Mouse (Mus musculus): ENCODE results near the gene Zfp456.
"Not testable (repeated sequence)": the region's sequence is repeated elsewhere in the genome, so short reads cannot be mapped to it uniquely, and the experiment has no call there.

Zfp456 gene

DNA sequence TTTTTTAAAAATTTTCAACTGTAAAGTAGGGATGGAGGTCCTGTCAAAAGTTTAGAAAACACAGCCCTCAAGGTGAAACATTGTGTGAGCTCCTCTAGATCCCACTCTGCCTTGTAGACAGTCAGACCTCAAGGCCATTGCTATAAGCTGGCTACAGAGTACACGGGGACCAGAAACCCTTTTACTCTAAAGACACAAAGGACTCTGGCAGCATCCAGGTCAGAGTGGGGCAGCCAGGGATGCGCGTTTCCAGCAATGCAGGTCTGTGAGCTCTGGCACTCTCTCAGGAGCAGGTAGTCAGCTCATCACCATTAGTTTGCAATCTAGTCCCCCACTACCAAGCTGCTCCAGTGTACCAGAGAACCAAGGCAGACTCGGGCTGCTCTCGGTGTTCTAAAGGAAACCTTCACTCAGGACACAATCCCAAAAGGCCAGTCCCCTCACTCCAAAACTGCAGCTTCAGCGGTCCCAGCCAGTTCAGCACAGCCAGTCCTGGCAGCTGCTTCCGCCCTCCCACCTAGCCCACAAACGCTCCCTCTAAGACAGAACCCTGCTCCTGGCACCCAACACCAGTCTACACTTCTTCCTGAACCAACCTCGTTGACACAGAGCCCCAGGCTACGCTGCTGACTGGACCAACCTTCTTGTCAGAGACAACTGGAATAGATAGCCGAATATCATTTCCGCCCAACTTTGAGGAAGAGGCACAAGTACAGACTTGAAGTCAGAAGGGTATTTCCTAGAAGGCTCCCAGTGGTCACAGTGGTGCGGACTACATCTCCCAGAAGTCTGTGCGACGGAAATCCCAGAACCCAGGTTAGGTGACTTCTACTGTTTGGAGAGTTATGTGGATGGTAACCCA lies at the start of gene Zfp456, which contains the start of gene Gm28041:
Gene Zfp456, minus strand, starts transcription at position 761 of the 862 bp plus-strand sequence.
Gene Gm28041, minus strand, starts transcription at position 684 of the 862 bp plus-strand sequence.
- peak; percentile 75 to 82 for DNase-seq

DNA sequence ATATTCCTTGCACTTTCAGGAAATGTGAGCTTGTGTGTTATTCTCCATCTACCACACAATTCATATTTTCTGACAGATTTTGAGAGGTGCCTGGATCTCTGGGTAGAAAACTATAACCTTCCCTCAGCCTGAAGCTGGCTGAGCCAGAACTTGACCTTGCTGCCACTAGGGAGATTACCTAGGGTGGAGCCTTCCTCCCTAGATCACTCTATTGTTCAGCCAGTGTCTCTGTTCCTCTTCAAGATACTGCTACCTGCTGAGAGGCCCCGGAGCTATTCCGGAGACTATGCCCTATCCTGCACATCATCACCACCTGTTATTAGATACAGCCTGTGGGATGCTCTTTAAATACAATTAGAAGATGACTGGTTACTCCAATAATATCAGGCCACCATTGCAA lies 46.9 kb upstream of the Zfp456 start:
- DNase-seq = not testable (repeated sequence)

DNA sequence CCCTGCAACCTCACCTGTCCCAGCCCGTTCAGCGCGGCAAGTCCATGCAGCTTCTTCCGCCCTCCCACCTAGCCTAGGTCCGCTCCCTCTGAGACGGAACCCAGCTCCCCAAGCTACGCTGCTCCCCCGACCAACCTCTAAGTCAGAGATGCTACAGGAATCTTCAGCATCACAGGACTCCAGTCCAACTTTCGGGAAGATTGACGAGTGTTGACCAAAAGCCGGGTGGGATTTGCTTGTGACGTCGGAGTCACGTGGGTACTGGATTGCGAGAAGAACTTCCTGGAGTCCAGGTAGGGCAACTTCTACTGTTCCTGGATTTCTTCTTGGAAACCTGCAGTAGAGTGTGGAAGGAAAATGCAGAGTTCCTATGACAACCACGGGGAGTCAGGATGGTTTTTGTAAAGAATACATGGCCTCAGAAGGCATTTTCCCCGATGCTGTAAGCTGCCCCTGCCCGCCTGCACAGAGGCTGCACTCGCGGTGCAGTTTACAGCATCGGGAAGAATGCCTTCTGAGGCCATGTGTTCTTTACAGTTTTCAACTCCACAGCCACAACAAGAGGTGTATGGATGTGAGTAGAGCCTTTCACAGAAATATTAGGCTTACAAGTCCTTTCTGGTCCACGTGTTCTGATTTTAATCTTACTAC lies 45.7 kb upstream of the Zfp456 start, which contains the start of gene Zfp459:
Gene Zfp459, minus strand, starts transcription at position 212 of the 651 bp plus-strand sequence.
- peak; percentile 41 to 56 for DNase-seq

DNA sequence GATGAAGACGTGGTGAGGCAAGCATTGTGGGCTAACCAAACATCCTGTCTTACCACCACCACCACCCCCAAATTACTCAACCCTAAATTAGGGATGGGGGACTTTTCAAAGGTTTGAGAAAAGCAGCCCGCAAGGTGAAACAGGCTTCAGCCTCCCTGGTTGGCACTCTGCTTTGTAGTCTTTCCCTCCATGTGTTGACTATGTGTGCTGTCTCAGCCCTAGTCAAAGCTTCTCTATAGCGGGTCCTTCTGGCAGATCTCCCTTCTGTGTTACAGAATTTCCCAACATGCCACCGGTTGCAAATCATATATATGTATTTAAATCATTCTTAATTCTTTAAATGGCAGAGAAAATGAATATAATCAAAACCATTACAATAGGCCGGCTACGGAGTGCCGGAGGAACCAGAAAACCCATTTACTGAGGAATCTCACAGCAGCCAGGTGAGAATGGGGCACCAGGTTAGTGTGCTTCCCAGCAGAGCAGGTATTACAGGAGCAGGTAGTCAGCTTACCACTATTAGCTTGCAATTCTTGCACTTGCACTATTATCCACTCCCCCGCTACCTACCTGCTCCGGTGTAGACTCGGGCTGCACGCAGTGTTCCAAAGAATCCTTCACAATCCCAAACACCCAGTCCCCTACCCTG lies 45.1 kb upstream of the Zfp456 start:
- no peak for DNase-seq

DNA sequence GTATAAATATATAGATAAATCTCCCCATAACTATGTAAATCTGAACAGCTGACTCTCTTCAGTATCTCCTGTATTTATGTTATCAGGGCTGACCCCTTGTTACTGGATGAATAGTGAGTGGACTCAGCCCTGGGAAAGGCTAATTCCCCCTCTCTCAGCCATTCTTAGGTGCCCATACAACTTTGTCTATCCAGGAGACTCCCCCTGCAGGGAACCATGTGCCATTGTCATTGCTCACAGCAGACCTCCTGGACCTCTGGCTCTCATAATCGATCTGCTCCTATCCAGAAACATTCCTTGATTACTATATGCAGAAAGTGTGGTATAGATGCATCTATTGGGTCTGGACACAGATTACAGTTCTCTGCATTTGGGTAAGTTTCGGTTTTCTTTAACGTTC lies 41.2 kb upstream of the Zfp456 start:
- no peak for DNase-seq

DNA sequence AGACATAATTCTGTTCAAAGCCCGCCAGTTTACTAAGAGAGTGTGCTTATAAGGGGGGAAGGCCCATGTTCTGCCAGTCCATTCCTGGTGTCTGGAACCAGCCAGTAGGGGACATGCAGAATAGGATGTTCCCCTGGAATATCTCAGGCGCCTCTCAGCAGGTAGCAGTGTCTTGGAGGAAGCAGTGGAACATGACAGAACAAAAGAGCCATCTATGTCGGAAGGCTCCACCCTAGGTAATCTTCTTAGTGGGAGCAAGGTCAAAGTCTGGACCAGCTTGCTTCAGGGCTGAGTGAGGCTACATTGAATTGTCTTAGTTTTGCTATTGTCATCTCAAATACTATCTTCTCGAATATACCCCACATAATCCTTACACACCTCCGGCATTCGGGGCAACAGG lies 40.1 kb upstream of the Zfp456 start:
- DNase-seq = no peak

DNA sequence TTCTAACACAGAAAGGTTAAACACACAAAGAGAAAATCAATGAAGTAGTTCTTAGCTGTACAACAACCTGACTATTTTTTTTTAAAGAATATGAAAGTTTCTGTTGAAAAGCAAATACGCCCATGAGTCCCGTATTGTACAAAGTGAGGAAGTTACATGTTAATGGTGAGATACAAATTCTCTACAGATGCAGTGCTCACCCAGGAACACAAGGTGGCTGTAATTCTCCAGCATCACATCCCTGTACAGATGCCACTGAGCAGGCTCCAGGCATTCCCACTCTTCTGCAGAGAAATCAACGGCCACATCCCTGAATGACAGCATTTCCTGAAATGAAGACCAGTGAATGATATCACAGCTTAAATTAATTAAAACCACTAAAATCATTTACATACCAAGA lies 38.0 kb upstream of the Zfp456 start:
- DNase-seq = not testable (repeated sequence)

DNA sequence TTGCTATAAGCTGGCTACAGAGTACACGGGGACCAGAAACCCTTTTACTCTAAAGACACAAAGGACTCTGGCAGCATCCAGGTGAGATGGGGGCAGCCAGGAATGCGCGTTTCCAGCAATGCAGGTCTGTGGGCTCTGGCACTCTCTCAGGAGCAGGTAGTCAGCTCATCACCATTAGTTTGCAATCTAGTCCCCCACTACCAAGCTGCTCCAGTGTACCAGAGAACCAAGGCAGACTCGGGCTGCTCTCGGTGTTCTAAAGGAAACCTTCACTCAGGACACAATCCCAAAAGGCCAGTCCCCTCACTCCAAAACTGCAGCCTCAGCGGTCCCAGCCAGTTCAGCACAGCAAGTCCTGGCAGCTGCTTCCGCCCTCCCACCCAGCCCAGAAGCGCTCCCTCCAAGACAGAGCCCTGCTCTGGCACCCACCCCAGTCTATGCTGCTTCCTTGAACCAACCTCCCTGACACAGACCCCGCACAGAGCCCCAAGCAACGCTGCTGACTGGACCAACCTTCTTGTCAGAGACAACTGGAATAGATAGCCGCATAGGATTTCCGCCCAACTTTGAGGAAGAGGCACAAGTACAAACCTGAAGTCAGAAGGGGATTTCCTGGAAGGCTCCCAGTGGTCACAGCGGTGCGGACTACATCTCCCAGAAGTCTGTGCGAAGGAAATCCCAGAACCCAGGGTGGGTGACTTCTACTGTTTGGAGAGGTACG lies 23.7 kb upstream of the Zfp456 start, which contains the start of gene Zfp429:
Gene Zfp429, minus strand, starts transcription at position 637 of the 721 bp plus-strand sequence.
- peak; percentile 69 to 76 for DNase-seq

DNA sequence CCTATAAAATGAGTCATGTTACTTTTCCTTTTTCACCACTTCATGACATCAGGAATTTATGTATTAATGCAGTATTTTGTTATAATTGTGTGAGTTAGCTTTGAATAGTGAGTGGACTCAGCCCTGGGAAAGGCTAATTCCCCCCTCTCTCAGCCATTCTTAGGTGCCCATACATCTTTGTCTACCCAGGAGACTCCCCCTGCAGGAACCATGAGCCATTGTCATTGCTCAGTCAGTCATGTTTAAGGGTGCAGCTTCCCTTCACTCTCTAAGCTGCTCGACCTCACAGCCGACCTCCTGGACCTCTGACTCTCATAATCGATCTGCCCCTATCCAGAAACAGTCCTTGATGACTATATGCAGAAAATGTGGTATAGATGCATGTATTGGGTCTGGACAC lies 645 bp upstream of the Zfp456 start:
- not testable (repeated sequence) for DNase-seq

DNA sequence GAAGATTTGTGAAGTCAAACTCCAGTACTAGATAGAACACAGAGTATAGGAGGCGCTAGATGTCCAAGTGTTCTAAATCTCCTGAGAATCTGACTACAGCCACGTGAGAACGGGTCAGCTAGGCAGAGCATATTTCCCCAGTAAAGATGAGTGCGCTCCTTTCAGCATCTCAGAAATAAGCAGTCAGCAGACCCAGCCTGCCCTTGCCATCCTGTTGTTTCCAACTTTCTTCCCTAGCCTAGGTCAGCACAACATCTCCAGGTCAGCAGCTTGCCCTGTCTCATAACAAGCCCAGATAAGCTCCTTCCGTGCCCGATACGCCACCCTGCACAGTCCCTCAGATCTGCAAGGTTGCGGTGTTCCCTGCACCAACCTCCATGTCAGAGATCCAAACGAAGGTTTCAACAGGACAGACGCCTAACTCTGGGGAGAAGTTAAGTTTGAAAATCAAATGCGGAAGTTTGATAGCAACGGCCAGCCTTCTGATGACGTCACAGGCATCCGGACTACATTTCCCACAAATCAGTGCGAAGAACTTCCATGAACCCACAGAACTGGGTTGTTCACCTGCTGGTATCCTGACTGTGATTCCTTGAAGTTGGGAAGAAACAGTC lies 15.4 kb downstream of the Zfp456 start, which contains the start of the genes Gm28044 and Zfp953:
Gene Gm28044, minus strand, starts transcription at position 406 of the 614 bp plus-strand sequence.
Gene Zfp953, minus strand, starts transcription at position 475 of the 614 bp plus-strand sequence.
- DNase-seq = peak; percentile 85 to 87

DNA sequence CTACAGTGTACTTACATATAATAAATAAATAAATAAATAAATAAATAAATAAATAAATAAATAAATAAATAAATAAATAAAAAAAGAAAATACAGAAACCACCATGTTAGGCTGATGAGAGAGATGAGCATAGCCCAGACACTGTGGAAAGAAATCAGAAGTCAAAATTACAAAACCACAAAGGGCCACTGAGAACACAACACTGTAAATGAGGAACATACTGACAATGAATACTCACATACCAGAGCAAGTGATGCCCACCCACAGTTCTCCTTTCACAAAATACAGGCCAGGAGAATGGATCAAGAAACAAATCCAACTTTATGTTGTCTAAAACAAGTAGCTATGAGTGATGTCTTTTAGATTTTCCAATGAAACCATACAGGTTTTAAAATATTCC lies 23.8 kb downstream of the Zfp456 start:
- DNase-seq = no peak

DNA sequence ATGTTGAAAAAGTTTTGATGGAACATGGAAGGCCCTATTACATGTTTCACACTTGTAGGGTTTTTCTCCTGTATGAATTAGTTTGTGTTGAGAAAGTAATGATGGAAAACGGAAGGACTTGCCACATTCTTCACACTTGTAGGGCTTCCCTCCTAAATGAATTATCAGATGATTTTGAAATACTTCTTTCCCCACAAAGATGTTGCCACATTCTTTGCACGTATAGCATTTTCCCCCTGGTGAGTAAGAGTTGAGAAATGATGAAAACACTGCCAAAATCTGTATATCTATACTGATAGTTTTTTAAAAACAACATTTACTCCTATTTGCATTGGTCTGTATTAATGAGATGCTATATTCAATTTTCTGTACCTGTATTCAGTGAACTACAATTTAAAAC lies 32.2 kb downstream of the Zfp456 start:
- no peak for DNase-seq

DNA sequence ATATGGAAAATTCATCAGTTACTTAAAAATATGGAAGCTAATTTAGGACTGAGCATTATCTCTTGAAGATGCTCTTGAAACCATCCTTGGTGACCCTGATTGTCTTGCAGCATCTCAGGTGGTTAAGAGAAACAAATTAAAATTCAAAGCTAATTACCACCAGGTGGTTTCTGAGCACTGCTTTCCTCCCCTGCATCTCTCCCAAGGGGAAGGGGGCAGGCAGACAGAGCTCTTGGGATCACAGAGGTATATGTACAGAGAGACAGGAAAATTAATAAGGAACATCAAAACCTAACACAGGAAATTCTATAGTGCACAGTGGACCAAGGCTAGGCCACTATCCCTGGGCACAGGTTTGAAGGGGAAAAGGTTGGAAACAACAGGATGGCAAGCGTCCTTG lies 42.7 kb downstream of the Zfp456 start:
- DNase-seq = no peak

DNA sequence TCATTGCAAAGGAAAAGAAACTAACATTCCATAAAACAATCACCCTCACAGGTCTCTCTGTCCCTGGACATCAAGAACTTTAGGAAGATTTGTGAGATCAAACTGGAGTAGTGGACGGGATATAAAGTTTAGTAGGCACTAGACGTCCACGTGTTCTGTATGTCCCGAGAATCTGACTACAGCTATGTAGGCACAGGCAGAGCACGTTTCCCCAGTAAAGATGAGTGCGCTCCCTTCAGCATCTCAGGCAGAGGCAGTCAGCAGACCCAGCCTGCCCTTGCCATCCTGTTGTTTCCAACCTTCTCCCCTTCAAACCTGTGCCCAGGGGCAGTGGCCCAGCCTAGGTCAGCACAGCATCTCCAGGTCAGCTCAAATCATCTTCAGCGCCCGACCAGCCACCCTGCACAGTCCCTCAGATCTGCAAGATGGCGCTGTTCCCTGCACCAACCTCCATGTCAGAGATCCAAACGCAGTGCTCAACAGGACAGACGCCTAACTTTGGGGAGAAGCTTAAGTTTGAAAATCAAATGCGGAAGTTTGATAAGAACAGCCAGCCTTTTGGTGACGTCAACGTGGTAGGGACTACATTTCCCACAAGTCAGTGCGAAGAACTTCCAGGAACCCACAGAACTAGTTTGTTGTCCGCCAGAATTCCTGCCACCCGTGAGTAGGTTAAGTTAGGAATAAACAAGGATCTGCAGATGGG lies 43.4 kb downstream of the Zfp456 start, which contains the start of gene Zfp595:
Gene Zfp595, minus strand, starts transcription at position 552 of the 706 bp plus-strand sequence.
- DNase-seq = peak; percentile 73 to 76

Data from thymus, postnatal 36 days (tissue).